Mouse (Mus musculus) gastrocnemius, adult 18-20 months (tissue): ENCODE measurements around the gene Greb1. TPM values are rescaled to one million over a fixed set of nuclear protein-coding genes. Genes with fewer than 3 reads are reported as not detected.

Experiments
- DNase-seq: peaks from one replicate; pipeline ENCODE4 v3.0.0; 2021; ENCODE audit warnings: low spot score
- long read RNA-seq, 2 experiments: library from polyadenylated mRNA; stranded (forward); transcript quantifications; one replicate each; pipeline ENCODE4 v2.0.0; 2021
- total RNA-seq, 2 experiments: library from RNA; stranded (reverse); gene quantifications; 2 replicates each; pipeline ENCODE4 v1.2.3; 2021

The Greb1 gene
- 1 to 10 TPM in 1 of 2 experiments, under 1 TPM in 1; 0.43 to 3.9 TPM for total RNA-seq
- long read RNA-seq, experiment 1, partial matches to known transcripts = 1 of 2 reads
- long read RNA-seq, experiment 1, other reads (novel, unspliced or antisense) = 1 of 2 reads
- long read RNA-seq, experiment 2, partial matches to known transcripts = 0 of 1 reads
- long read RNA-seq, experiment 2, other reads (novel, unspliced or antisense) = 1 of 1 reads

DNA sequence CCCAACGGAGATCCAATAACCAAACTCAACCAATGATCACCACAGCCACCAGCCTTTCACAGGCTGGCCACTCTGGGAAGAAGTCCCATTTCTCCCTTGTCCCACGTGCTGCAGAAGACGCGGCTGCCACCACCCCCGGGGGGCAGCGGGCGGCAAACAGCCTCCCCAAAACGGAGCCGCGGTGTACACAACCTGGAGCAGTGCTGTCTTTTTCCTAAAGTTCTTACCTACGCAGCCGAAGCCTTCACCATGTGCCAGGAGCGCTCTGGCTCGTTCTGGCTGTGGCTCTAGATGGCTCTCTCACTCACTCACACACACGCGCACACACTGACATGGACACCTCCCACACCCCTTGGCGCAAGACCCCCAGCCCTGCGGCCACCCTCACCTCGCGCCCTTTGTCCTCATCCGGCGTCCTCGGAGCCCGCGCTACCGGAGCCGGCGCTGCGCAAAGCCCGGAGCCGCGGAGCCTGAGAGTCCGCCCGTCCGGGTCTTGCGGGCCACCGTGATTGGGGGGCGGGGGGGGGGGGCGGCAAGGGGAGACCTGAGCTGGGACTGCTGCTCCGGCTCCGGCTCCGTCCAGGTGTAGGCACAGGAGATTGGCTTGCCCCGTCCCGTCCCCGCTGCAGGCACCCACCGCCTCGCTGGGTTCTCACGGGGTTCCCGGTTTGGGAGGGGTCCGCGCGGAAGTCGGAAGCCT lies at the start of gene Greb1:
Greb1 (minus strand) TSS at position 628 of the 700 bp plus-strand sequence.
- no peak for DNase-seq

DNA sequence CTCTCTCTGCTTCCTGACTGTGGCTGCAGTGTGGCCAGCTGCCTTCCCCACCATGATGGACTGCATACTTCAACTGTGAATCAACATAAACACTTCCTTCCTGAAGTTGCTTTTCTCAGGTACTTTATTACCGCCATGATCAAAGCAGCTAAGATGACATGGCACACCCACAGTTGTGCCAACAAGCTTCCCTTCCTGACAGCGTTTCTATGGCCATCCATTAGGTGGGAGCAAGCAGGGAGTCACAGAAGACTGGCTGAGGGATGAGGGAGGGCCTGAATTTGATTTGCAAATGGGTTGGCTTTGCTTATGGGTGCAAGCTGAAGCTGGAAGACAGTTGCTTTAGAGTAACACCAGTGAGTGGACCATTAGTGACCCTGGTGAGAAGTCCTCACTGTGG lies 49.1 kb upstream of the Greb1 start:
- DNase-seq = no peak

DNA sequence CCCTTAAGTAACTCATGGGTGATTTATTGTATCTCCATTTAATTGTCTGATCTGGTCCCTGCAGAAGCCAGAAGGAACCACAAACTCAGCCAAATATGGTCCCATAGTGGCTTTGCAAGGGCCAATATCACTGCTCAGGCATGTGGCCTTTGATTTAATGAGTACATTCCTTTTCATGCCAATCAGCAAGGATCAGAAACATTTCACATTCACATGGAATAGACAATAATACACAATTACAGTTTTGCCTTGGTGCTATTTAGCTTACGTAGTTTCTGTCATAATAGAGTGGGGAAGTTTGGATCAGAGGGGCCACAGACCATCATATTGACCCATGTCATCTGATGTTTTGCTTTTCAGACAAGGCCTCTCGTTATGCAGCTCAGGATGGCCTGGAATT lies 47.8 kb upstream of the Greb1 start:
- no peak for DNase-seq

DNA sequence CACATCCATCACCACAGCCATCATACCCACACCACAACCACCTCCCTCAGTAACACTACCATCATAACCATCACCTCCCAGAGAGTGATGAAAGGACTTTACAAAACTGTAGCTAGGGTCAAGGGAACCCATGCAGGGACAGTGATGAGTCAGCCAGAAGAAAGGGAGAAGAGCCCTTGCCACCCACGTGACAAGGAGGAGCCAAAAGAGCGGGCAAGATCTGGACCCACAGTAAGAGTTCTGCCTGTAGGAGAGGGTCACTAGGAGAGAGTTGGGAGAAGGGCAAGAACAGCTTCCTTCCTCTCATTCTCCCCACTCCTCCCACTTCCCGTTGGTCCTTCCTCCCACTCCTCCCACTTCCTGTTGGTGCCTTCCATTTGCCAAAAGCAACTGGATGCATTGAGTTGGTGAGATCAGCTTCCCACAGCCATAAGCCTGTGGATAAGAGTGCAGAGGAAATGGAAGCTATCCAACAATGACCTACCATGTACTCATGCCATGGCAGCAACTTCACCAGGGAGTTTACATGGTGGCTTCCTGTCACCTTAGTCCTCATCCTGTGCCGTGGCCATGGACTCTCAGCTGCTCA lies 46.6 kb upstream of the Greb1 start:
- DNase-seq = no peak

DNA sequence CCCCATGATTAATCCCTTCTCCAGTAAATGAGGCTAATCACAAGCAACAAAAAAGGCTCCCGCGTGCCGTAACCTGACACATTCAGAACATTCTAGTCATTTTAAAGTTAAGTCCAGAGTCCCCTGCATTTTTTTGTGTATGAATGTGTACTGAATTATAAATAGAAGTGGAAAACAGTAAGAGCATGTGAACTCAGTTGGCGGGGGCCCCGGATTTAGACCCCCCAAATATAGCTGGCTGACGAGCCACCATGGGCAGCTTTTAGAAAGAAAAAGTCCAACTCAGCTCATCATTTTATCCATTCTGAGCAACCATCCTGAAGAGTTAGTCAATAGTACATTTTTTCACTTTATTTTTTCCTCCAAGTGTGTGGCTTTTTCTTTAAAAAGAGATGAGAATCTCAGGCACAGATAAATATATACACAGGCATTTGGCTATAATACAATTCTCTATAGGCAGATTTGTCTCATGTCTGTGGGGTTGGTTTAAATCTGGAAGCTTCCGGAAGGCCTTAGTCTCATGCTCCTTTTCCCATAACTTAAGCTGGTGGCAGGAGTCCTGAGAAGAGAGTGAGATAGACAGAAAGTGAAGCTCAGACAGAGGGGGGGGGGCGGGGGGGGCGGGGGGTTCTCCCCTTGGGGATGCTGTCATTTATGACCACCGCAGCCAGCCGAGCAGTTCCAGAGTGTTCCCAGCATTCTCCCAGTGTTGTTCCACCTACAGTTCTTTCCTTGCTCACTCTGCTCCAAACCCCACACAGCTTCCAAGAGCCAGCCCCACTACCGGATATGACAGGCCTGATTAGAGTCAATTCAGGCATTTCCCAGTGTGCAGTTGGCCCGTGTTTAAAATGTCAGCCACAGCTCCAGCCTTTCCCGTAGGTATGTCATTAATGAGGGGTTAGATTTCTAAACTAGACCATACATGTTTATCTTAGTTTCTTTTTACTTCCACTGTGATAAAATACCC lies 44.2 kb upstream of the Greb1 start:
- no peak for DNase-seq

DNA sequence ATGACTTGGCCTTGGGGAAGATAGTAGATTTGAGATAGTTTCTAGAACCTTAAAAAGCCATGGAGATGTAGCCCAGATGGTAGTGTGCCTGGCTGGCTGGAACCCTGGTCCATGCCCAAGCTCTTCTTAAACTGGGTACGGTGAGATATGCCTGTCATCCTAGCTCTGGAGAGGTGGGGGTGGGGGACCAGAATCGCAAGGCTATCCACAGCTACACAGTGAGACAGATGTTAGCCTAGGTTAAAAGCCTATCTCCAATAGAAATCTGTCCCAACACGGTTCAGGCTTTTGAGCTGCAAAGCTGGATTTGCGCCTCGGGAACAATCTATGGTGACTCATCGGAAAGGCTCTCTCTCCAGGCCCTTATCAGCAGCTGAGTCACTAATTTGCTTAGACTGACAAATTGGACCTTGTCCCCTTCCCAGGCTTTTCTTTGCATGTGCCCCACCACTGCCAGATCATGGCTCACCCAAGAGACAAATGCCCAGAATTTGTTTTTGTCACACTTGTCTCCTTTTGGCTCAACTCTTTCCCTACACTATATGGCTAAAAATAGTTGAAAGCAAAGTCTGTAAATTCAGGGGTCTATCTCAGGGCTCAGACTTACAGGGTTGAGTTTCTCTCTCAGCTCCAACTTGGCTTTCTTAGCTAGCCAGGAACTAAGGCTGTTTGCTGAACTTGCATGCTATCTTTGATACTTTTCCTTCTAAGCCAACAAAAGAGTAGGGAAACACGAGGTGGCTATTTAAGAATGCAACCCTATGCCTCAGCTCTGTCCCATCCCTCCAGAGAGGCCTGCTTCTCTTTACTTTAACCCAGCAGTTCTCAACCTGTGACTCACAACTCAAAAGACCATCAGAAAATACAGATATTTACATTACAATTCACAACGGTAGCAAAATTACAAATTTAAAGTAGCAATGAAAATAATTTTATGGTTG lies 40.4 kb upstream of the Greb1 start:
- DNase-seq = peak; percentile 45

DNA sequence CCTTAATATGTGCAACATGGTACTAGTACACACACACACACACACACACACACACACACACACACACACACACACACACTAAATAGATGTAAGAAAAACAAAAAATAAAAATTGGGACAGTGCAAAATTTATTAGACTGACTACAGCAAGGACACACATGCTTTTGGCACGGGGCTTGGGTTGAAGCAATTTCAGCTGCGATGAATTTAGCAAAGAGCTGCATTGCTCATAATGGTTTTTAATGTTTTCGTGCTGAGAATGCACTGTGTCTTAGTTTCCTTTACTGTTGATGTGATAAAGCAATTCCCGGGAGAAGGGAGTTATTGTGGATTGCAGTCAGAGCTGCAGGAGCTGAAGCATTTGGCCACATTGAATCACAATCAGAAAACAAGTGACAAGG lies 37.1 kb upstream of the Greb1 start:
- no peak for DNase-seq

DNA sequence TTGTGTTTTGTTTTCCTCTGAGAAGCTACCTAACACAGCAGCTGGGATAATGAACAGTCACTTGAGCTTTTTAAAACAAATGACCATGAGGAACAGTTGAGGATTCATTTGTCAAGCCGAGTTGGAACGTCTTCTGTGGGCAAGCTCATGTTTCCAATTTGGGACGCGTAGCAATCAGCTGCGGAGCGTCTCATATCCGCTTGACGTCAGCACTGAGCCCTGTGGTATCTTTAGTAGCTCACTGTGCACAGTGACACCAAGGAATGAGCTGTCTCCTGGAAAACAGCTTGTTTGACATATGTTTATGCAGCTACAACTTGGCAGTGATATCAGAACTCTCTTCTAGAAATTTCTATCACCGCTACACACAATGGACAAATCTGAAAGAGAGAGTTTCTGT lies 35.5 kb upstream of the Greb1 start:
- peak; percentile 90 for DNase-seq

DNA sequence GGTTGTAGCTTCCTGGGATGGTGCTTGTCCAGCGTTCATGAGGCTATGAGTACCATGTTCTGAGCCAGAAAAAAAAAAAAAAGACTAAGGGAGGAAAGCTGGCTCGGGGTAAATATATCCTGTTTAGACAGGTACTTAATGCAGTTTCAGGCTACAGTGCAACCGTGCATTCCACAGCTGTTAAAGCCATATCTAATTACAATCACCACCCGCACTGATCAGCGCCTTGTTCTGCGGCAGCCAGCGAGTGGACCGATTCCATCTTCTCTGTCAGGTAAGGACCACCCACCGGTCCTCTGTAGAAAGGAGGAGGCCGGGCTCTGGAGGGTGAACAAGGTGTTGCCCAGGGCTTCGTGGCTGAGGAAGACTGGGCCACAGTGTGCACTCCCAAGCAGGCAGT lies 34.0 kb upstream of the Greb1 start:
- no peak for DNase-seq

DNA sequence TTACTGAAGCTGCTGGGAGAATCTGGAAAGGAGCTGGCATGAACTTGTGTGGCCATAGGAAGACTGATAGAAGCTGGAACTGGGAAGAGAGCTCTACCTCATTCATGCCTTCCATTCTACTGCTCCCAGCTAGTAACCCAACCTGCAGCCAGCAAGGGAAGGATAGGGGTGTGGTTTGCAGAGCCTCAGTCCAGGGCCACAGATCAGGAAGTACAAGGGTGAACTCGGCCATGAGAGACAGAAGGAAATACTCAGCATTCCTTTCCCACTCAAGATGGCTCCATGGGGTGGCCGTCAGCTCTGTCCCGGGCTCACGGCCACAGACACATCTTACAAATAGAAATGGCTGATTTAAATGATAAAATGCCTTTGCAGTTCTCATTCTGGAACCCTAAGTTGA lies 30.4 kb upstream of the Greb1 start:
- DNase-seq = no peak

DNA sequence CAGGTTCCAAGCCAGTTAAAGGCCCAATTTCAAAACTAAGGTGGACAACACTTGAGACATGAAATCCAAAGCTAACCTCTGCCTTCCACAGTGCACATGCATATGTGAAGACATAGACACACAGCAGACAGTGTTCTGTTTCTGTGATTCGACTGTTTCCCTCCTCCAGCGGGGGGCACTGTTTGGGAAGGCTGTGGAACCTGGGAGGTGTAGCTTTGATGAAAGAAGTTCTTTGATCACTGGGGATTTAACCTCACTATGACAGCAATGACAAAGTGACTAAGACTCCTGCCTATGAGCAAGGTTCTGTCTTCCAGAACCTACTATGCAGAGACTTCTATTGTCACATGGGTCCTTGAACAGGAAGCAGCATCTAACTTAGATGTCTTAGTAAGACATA lies 29.1 kb upstream of the Greb1 start:
- no peak for DNase-seq

DNA sequence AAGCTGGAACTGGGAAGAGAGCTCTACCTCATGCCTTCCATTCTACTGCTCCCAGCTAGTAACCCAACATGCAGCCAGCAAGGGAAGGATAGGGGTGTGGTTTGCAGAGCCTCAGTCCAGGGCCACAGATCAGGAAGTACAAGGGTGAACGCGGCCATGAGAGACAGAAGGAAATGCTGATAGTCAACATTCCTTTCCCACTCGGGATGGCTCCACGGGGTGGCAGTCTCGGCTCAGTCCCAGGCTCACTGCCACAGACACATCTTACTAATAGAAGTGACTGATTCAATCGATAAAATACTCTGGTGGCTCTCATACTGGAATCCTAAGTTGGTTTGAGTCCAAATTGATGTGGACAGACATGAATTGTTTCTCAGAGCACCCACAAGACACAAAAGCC lies 27.8 kb upstream of the Greb1 start:
- peak; percentile 57 for DNase-seq

DNA sequence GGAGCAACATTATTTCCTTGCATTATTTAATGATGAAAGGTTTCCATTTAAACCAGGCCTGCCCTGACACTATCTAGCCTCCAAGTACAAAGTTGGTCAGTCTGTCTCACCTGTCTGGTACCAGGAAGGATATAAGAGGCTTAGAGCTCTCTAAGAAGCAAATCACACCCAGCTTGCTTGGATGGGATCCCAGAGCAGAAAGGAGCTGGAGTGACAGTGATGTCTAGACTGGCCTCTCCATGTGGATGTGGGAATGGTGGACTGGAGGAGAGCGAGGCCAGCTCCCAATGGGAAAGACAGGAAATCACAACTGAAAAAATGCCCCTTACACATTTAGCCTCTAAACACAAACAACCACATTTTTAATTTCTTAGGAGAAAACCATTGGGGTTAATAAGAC lies 23.0 kb upstream of the Greb1 start:
- no peak for DNase-seq

DNA sequence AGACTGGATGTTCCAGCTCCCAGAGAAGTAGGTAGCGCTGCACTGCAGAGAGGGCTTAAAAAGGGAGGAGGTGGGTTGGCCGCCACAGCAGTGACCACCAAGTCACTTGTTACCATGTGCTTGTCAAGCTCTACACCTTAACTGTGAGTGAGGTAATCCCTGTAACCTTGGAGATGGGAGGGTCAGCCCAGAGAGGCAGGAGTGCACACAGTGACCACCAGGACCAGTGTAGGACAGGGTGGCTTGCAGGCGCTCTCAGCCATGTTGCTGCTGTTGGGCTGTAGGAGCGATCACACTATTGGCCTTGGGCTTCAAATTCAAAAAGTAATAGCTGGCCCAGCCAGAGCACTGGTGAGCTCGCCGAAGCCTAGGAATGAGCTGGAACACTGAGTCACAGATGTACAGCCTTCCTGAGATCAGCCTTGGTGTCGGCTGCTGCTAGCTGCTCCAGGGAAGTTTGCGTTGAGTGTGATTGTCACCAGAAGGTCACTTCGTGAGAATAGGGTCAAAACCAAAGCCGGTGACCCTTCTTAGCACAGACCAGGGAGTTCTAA lies 21.6 kb upstream of the Greb1 start:
- DNase-seq = no peak

DNA sequence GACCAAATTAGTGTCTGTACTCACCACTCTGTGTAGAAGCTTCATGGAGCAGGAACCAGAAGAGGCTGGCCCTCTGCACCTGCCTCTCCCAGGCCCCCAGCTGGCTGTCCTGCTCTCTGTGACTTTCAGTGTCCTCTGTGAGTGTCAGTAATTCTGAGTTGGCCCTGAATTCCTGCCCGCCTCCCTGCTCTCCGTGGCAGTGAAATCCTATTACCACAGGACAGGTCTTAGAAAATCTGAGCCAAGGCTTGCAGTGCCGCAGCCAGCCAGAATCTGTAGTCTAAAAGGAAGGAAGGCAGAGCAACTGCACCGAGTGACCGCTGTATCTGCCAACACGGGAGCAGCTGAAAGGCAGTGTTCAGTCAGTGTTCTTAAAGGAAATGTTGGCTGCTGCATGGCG lies 20.1 kb upstream of the Greb1 start:
- peak; percentile 71 for DNase-seq

DNA sequence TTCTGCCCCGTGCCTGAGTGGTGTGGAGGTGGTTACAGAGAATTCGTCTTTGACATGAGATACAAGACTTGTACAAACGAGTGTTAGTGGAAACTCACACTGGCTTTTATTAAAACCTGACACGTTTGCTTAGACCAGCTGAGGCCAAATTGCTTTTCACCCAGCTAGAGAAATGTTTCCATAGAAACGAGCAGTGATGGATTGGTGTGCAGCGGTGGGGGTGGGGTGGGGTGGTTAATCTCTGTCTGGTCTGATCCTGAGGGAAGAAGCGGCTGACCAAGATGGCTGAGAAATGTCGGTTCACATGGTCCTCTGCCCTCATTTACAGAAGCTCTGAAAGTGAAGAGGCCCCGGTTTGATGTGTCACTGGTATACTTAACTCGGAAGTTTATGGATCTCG lies 17.8 kb upstream of the Greb1 start:
- no peak for DNase-seq

DNA sequence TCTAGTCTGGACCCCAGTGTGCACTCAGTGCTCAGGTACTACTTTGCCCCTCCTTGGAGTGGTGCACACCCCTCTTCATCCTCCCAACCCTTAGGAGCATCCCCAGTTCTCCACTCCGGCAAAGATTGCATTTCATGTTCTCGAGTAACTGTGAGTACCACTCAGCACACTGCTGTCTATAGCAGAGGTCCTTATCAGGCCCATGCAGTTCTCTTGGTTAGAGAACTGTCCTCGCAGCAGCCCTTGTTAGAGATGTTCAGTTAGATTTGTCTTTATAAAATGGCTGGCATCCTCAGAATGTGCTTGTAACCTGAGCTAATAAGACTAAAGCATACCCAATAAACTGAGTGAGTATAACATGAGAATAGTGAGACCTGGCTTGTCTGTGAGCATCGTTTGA lies 16.5 kb upstream of the Greb1 start:
- no peak for DNase-seq

DNA sequence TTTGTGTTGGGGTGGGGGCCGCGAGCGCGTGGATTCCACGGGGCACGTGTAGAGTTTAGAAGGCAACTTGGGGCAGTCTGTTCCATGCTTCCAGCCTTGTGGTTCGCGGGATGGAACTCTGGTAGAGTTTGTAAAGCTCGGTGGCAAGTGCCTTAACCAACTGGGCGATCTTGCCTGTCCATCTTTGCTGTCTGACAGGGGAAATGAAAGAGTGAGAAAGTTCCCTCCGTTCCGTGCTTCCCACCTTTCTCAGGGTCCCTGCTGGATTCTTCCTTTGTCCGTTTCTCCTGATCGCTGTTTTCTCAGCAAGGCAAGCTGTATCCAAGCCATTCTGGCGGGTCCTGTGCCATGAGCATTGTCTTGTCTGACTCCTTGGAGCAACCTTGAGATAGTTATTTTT lies 10.8 kb upstream of the Greb1 start:
- no peak for DNase-seq

DNA sequence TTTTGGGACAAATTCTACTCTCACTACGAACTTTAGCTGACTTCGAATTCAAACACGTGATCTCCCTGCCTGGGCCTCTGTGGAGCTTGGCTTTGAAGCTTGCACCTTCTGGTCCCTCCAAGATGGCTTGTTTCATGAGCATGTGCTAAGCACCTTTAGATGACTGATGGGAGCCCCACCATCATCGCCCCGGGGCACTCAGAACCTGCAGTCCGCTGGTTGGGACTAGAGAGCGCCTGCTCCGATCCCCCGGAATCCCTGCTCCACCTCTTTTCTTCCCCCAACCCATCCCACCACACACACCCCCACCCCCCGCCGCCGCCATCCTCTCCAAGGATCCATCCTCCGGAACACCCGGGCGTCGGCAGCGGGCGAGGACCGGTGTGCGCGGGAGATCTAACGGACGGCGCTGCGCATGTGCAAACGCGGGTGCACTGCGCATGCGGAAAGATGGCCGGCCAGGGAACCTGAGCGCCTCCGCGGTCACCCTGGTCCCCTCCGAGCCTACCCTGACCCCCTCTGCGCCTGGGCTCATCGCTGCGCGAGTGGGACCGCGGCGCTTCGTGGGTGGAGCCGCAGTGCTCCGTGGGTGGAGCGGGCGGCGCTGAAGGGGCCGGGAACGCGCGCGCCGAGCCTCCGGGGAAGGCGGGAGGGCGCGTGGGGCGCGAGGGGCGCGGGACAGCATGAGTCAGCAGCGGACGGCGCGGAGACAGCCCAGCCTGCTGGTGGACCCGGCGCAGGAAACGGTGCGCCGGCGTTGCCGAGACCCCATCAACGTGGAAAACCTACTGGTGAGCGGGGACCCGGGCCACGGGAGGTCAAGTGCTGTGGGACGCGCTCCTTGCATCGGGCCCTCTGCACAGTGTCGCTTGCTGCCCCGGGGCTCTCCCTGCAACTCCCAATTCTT lies 10.1 kb upstream of the Greb1 start, which contains the start of gene E2f6:
E2f6 (plus strand) TSS at position 439 of the 907 bp plus-strand sequence.
- peak; percentile 81 for DNase-seq
